Mouse (Mus musculus) right cerebral cortex, adult 2 months (tissue): ENCODE measurements at regions not wholly inside any gene's neighbourhood (a gene's known extent, or its start where the extent isn't known, plus 50 kb on each side); places are given as distances from the start of the nearest gene placed in this dataset.

Experiments
- DNase-seq, 2 experiments: peaks; one replicate each; pipeline ENCODE4 v3.0.0; 2021 to 2022; ENCODE audit warnings: low spot score in 2 of 2

GRCm38 (mm10) chr16:51315608-51316007 is 715.4 kb upstream of the Cblb start:
- peak; percentile 17 to 34 for DNase-seq

- DNase-seq: no peak
These were observed 698.8 kb upstream of the Cblb start for GRCm38 (mm10) chr16:51332262-51332661.

DNA sequence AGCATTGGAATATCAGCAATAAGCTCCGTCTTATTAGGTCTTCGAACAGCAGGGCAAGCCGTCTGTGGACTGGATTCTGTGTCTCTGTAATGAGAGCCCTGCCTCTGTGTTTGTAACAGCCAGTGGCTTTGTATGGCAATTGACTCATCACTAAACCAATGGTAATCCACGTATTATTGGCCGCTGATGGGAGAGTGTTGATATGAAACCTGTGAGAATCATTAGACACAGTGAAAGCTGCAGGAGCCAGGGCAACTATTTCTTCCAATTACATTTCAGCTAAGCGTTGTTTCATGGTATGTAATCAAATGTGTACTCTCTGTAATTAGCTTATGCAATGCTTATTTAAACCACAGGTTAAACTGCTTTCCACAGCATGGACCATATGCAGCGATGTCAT is 696.1 kb upstream of the Cblb start:
- DNase-seq: no peak

DNA sequence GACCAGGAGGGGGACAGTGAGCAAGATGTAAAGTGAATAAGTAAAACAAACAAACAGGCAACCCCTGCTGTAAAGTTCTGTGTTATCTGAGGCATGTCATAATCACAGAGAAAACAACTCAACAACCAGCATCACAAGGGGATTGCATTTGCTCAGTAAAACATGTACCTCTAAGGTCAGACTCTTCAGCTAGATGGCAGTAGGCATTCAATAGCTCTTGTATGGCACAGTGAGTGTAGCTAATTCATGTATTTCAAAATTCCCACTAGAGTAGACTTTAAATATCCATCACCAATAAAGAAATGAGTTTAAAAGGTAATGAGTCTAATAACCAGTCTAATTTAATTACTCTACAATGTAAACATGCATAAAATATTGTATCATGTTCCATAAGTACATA is 683.9 kb upstream of the Cblb start:
- no peak for DNase-seq

DNA sequence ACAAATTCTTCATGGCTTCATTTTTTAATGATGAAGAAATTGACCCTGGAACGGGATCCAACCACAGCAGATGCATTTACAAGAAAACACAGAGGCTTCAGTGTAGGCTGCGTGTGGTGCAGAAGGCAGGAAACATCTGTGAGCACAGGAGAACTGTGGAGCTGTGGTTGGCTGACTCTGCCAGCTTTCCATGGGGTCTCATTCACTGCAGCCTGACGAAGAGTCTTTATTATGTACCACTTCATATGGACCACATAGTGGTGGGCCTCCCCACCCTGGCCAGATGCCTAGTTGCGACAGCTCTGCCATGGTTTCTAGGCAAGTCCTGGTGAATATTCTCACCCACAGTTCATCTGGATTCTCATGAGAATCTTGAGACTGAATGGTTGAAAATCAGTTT is 678.9 kb upstream of the Cblb start:
- no peak for DNase-seq

DNA sequence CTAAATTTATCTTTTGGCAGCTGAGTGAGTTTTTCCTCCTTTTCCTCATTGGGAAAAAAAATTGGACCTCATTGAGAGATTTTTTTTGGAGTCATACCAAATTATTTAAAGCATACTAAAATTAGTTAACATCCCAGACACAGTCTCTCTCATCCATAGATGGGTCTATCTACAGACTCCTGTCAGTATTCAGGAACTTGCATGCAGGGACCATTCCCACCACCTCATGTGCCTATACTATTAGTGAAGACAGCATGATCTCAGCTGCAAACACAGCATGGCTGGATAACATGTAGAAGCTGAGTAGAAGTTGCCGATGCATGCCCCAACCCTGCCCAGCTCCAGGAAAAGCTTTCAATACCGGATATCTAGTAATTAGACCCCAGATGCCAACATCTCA is 677.2 kb upstream of the Cblb start:
- no peak for DNase-seq

GRCm38 (mm10) chr16:51370070-51370469 is 661.0 kb upstream of the Cblb start:
- no peak for DNase-seq

GRCm38 (mm10) chr16:51386456-51386855 is 644.6 kb upstream of the Cblb start:
- no peak for DNase-seq

DNA sequence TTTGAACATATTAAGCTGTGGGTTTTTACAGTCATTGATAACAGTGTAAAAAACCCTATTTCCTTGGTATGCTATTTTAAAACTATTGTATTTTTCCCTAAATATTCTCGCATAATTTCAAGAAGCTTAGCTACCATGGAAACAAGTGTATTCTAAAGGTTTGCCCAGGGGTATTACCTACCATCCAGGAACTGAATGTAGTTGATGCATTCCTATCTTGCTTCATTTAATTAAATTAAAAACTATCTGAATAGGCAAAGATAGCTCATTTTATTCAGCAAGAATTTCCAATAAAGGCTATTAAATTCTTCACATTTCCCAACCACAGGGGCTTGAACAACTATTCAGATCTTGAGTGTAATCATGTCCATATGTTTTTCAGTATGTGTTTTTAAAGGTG is 643.5 kb upstream of the Cblb start:
- no peak for DNase-seq

DNA sequence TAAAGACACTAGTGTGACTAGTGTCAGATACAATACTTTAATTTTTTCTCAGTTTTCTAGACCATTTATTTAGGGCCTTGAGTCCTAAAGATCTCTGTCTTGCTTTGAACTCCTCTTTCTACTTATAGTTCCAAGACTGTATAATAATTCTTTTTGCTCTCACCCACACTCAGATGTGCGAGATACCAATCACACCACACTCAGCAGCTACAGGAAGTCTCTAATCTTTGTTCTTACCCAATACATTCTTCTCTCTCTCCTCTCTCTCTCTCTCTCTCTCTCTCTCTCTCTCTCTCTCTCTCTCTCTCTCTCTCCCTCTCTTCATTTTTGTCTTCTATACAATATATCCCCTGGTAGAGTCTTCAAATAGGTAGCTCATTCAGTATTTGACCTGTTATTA is 637.2 kb upstream of the Cblb start:
- DNase-seq: no peak
